24 mouse cellular contexts compared by ENCODE assay signal in genomic region chr15:67423922-67424321, GRCm38 (mm10).
DNase-seq lines count a peak whose midpoint lies in the region; ATAC-seq lines count a peak whose summit lies in the region.
"Had no signal": no experiment of that assay in that cellular context is flagged by ENCODE, and none has a peak within 500 bp of the region (broad histone marks: within the 10 kb centered on the region; RNA-seq: fewer than 3 reads in every experiment).

No protein-coding gene starts in this region.

- no peaks in the 10 kb centered on the region for H3K36me3 ChIP-seq in liver, embryonic 15.5 days (replicated peaks)
- no peaks in the 10 kb centered on the region for H3K36me3 ChIP-seq in liver, embryonic 12.5 days
- H3K36me3 ChIP-seq: embryonic facial prominence, embryonic 10.5 days; forebrain, embryonic 12.5 days; hindbrain, embryonic 10.5 days; lung, embryonic 15.5 days; midbrain, embryonic 13.5 days; neural tube, embryonic 13.5 days; stomach, embryonic 15.5 days had no signal

- no peaks in the 10 kb centered on the region for H3K9me3 ChIP-seq in liver, embryonic 15.5 days (replicated peaks)
- no peaks in the 10 kb centered on the region for H3K9me3 ChIP-seq in liver, embryonic 12.5 days (replicated peaks)
- H3K9me3 ChIP-seq: embryonic facial prominence, embryonic 10.5 days; forebrain, embryonic 12.5 days; hindbrain, embryonic 10.5 days; lung, embryonic 15.5 days; midbrain, embryonic 13.5 days; neural tube, embryonic 13.5 days; stomach, embryonic 15.5 days had no signal

- peak; percentile 69 for ATAC-seq in liver, embryonic 15.5 days (ENCODE audit: insufficient read depth)
- ATAC-seq in liver, embryonic 12.5 days, result no peak
- peak; percentile 81 for ATAC-seq in common myeloid progenitor, adult 5-6 weeks (replicated peaks; ENCODE audit: low read depth, poor library complexity, severe bottlenecking)
- ATAC-seq: hindbrain, postnatal 0 days; intestine, postnatal 0 days; midbrain, embryonic 13.5 days had no signal

- no peak overlapping the region for H3K27ac ChIP-seq in liver, embryonic 15.5 days (replicated peaks)
- H3K27ac ChIP-seq in liver, embryonic 12.5 days, result no peak overlapping the region
- H3K27ac ChIP-seq: embryonic facial prominence, embryonic 10.5 days; forebrain, embryonic 12.5 days; hindbrain, embryonic 10.5 days; hindbrain, postnatal 0 days; lung, embryonic 15.5 days; midbrain, embryonic 13.5 days; neural tube, embryonic 13.5 days; stomach, embryonic 15.5 days had no signal

- H3K4me1 ChIP-seq in liver, embryonic 15.5 days (replicated peaks), result no peaks in the 10 kb centered on the region
- H3K4me1 ChIP-seq in liver, embryonic 12.5 days, result no peaks in the 10 kb centered on the region
- H3K4me1 ChIP-seq: embryonic facial prominence, embryonic 10.5 days; forebrain, embryonic 12.5 days; hindbrain, embryonic 10.5 days; lung, embryonic 15.5 days; midbrain, embryonic 13.5 days; neural tube, embryonic 13.5 days; stomach, embryonic 15.5 days had no signal

- no peaks in the 10 kb centered on the region for H3K27me3 ChIP-seq in liver, embryonic 15.5 days
- 0 out of 2 replicates have a peak, but pooled peaks cover 3% of the 10 kb centered on the region for H3K27me3 ChIP-seq in liver, embryonic 12.5 days (replicated peaks)
- H3K27me3 ChIP-seq: forebrain, embryonic 12.5 days; lung, embryonic 15.5 days; midbrain, embryonic 13.5 days; neural tube, embryonic 13.5 days; stomach, embryonic 15.5 days had no signal

- no peak overlapping the region for H3K4me2 ChIP-seq in liver, embryonic 15.5 days
- H3K4me2 ChIP-seq in liver, embryonic 12.5 days, result no peak overlapping the region
- H3K4me2 ChIP-seq: forebrain, embryonic 12.5 days; lung, embryonic 15.5 days; midbrain, embryonic 13.5 days; neural tube, embryonic 13.5 days; stomach, embryonic 15.5 days had no signal

- H3K9ac ChIP-seq in liver, embryonic 15.5 days, result no peak overlapping the region
- H3K9ac ChIP-seq in liver, embryonic 12.5 days, result no peak overlapping the region
- H3K9ac ChIP-seq: forebrain, embryonic 12.5 days; lung, embryonic 15.5 days; midbrain, embryonic 13.5 days; neural tube, embryonic 13.5 days; stomach, embryonic 15.5 days had no signal

- 11% methylated on average over 3 of the region's 3 CpGs for WGBS in liver, embryonic 15.5 days (ENCODE audit: insufficient replicate concordance)
- WGBS in liver, embryonic 12.5 days (ENCODE audit: insufficient replicate concordance), result 25% methylated on average over 3 of the region's 3 CpGs

- DNase-seq in adrenal gland, postnatal 10 days, result peak; percentile 6
- DNase-seq in adrenal gland, postnatal 4 days (ENCODE audit: low spot score in 2 of 2), result no peak
- DNase-seq in retina, postnatal 1 day, result peak; percentile 39
- no peak for DNase-seq in cerebellum, adult 9-10 months
- DNase-seq in frontal cortex, postnatal 36 days (ENCODE audit: low spot score in 2 of 2), result no peak
- DNase-seq: adrenal gland, postnatal 14 days; cerebellum, adult 11-12 months; cerebellum, postnatal 36 days; gastrocnemius, postnatal 10 days; layer of hippocampus, postnatal 36 days; right cerebral cortex, postnatal 25 days; thymus, adult 18-20 months had no signal

- no peak overlapping the region for H3K4me3 ChIP-seq in liver, embryonic 15.5 days (replicated peaks)
- H3K4me3 ChIP-seq in liver, embryonic 12.5 days, result no peak overlapping the region
- H3K4me3 ChIP-seq: embryonic facial prominence, embryonic 10.5 days; forebrain, embryonic 12.5 days; hindbrain, embryonic 10.5 days; lung, embryonic 15.5 days; midbrain, embryonic 13.5 days; neural tube, embryonic 13.5 days; stomach, embryonic 15.5 days had no signal

Comparison
In these comparisons a context has a peak if more than half of its experiments do, and no peak if none do; other contexts are left out.
1. DNase-seq: peak in adrenal gland, postnatal 10 days (single experiment) and retina, postnatal 1 day (single experiment); none in adrenal gland, postnatal 4 days (0 of 2), cerebellum, adult 9-10 months (single experiment) and frontal cortex, postnatal 36 days (0 of 2).